Mouse (Mus musculus) layer of hippocampus, postnatal 14 days (tissue): ENCODE data around the gene Ablim1. TPM values are rescaled to one million over a fixed set of nuclear protein-coding genes. Genes with fewer than 3 reads are reported as not detected.

Experiments used
- DNase-seq, 2 experiments: peaks; one replicate each; pipeline ENCODE4 v3.0.0; 2021 to 2022; ENCODE audit warnings: low spot score in 2 of 2, mixed read lengths in 1 of 2
- total RNA-seq, 2 experiments: library from RNA; stranded (reverse); gene quantifications; 2 replicates each; pipeline ENCODE4 v1.2.3; 2021

Gene Ablim1
- total RNA-seq, 2 experiments from 2014 or later = 68.1 to 78.3 TPM

GRCm38 (mm10) chr19:57078867-57079605, 235.7 kb downstream of the Ablim1 start:
- DNase-seq = peak in 1 of 2 experiments; percentile 66

- DNase-seq = peak in 1 of 2 experiments; percentile 29
Observed at GRCm38 (mm10) chr19:57077826-57078699, 236.7 kb downstream of the Ablim1 start.

GRCm38 (mm10) chr19:57073450-57073849, 241.3 kb downstream of the Ablim1 start:
- no peak for DNase-seq

DNA sequence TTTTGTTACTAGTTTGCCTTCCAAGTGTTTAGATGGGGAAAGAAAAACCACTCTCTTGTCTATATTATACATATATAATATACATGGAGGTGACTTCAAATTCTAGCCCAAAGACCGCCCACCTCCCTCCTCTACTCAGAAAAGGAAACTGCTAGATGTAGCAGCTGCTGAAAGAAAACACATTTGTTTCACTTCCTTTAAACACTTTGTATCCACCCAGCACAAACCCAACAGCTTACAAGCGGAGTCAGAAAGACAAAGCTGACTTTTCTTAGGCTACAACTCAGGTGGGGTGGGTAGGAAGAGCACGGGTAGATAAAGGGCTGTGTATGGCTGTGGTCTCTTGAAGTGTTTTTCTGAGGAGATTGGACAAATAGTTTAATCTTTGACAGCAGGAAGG, 242.0 kb downstream of the Ablim1 start:
- DNase-seq = no peak

- no peak for DNase-seq
Observed at GRCm38 (mm10) chr19:57067108-57067613, 247.6 kb downstream of the Ablim1 start.

DNA sequence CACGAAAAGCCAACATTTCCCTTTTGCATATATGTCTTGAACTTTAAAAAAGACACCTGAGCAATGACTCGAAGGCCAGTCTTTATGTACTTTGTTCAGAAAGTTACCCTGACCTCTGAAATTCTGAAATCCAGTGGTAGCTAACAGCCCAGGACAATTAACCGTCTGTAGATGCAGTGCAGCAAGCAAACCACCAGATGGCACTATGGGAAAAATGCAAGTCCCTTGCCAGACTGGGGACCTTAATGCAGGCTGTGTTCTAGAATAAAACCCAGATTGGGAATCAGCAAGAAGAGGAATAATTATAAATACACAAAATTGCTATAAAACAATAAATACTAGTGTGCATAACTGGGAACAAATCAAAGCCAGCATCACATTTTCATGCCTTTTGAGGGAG, 248.4 kb downstream of the Ablim1 start:
- peak; percentile 69 to 84 for DNase-seq

- DNase-seq = no peak
Observed at GRCm38 (mm10) chr19:57062746-57063145, 252.0 kb downstream of the Ablim1 start.

DNA sequence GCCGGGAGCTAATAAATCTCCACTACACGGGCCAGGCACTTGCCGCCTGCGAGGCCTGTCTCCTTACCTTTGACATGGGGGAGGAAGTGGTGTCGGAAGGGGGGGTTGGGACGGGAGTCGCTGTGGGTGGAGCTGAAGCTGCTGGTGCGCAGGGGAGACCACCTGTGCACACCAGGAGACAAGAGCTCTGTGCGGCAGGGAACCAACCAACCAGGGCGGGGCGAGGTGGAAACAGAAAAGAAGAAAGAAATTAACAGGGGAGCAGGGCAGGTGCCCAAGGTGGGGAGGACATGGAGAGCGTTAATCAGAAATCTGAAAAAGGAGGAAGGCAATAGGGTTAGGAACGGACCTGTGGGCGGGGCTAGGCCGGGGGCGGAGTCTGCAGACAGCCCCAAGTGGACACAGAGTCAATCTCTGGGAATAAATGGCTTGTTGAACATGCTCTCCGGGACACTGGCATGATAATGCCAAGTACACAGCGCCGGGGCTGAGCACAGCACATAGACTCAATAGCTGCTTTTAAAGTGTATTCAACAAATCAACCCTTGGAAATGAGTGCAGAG, 255.6 kb downstream of the Ablim1 start:
- no peak for DNase-seq

GRCm38 (mm10) chr19:57057568-57057967, 257.2 kb downstream of the Ablim1 start:
- no peak for DNase-seq

GRCm38 (mm10) chr19:57055215-57056120, 259.3 kb downstream of the Ablim1 start:
- DNase-seq = no peak

DNA sequence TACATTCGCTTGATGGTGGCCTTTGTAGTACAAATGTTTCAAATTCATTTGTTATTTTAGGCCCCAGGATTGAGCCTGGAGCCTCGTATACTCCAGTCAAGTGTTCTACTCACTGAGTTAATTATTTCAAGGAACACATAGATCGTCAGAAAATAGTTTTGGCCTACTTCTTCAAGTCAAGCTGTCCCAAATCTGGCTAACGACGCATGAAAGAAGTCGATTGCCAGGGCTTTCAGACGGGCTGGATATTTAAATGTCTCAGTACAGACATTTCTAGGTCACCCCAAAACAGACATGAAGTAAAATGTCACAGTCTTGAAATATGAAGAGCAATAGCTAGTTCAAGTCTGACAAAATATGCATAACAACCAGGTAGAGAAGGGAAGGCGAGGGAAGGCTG, 261.8 kb downstream of the Ablim1 start:
- no peak for DNase-seq

DNA sequence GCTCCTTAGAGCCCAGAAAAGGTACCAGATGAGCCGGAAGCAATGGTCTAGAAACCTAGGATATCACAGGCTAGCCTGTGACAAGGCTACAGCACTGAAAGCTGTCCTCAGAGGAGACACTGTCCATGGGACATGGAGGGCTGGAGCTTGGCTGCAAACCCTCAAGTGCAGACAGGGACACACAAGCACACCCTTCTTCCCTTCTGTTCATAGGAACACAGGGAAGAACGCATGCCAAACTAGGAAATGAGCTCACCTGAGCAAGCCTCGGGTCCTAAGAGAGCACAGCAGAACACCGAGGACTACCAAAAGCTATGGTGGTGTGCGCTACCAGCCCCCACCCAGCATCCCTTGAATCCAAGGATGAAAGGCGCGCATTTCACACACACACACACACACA, 262.7 kb downstream of the Ablim1 start:
- DNase-seq = no peak

DNA sequence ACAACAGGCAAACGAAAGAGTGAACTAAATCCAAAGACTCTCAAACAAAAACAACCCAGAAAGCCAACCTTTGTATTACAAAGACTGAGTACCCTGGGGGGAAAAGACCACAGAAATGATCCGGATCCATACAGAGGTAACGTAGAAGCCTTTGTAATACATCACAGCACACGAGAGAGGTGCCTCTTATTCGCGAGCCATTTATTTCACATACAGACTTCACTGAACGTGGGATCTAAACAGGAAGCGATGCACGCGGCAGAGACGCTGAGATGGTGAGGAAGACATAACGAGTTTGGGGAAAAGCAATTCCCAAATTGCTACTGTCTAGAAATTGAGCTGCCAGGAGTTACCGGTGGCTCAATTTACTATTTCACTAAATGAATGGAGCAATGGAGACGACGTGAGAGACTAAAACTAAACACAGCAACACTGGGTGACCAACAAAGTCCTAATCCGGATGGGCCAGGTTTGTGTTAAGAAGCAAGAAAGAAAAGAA, 265.1 kb downstream of the Ablim1 start:
- DNase-seq = no peak

DNA sequence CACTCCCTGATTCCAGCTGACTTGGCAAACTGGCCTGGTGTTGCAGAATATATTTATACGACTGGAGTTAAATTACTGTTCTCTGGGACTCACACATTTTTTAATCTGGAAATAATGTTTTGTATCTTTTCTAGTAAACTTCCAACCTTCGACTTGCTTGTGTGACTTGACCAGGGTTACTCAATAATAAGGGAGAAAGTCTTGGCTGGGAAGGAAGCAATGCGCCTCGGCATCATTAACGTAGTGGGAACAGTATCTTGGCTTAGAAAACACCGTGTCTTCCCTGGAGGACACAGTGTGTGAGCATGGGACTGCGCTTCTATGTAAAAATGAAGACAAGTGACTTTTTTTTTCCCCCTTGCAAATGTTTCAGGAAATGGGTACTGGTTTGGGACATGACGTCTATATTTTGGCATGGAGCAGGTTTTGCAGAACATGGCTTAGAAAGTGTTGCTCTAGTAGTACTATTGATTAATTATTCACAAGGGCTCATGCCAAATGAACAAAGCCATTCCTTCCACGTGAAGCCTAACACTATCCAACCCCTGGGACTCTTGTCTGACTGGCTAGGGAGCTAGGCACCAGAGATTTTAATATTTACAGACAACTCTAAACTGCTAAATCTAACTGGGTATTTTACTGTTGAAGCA, 266.9 kb downstream of the Ablim1 start:
- DNase-seq = peak in 1 of 2 experiments; percentile 26

GRCm38 (mm10) chr19:57039258-57039657, 275.5 kb downstream of the Ablim1 start:
- peak in 1 of 2 experiments; percentile 28 for DNase-seq

- no peak for DNase-seq
Observed at GRCm38 (mm10) chr19:57036860-57037259, 277.9 kb downstream of the Ablim1 start.

DNA sequence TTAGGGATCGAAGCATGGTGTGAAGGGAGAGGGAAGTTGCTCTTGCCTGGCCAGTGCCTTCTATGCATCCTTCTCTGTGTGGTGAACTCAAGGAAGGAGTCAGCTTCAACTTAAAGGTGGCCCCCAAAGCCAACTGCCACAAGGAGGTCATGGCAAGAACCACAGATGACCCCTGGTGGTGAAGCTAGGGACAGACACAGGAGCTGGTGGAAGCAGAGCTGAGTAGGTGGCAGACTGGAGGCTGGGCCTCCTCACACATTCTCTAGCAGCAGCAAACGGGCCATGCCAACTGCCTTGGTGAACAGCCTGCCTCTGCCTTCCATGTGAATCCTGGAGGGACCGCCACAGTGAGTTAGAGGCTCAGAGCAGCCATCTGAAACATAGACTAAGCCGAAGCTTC, 283.1 kb downstream of the Ablim1 start:
- peak; percentile 39 to 58 for DNase-seq

GRCm38 (mm10) chr19:57029461-57029860, 285.3 kb downstream of the Ablim1 start:
- no peak for DNase-seq

- DNase-seq = no peak
Observed at GRCm38 (mm10) chr19:57028327-57029179, 286.2 kb downstream of the Ablim1 start.
